Mouse (Mus musculus): Measurements from ENCODE around the gene Gm20873. TPM values are rescaled to one million over a fixed set of nuclear protein-coding genes. Genes with fewer than 3 reads are reported as not detected.
"Not testable (repeated sequence)": the region's sequence is repeated elsewhere in the genome, so short reads cannot be mapped to it uniquely, and the experiment has no call there.

Gene Gm20873
- polyA plus RNA-seq (2015; fragmentation: Nextera tagmentation; extraction: Ambion mirVana): not detected in 2 replicates

DNA sequence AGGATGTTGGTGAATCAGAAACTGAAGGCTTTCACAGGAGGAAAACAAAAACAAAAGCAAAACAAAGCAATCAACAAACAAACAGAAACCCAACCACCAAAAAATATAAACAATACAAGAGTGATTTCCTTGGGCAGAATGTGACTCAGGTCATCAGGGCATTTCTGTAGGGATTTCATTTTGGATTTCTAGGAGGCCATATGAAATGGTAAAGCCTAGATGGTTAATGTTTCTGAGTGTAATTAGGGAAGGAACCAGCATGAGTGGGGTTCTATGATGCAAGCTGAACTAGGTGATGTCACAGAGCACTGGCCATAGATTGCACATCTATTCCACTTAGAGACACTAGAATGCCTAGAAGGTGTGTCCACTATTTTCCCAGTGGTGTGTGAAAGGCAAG lies at the start of gene Gm20873:
Gene Gm20873 (plus strand): TSS at position 301 of the 400 bp plus-strand sequence.
- H3K4me1 ChIP-seq (replicated peaks); H3K9ac ChIP-seq; H3K9me3 ChIP-seq (replicated peaks); H3K27ac ChIP-seq (replicated peaks); ATAC-seq (ENCODE audit: insufficient read depth); H3K4me3 ChIP-seq (replicated peaks); H3K4me2 ChIP-seq; H3K27me3 ChIP-seq; H3K36me3 ChIP-seq (replicated peaks): not testable (repeated sequence)

GRCm38 (mm10) chrY:6237895-6238294 lies 29.0 kb upstream of the Gm20873 start, which contains the start of gene Gm21746:
Gm21746 (minus strand) TSS chrY:6237995.
- 50% methylated on average over 2 of the region's 3 CpGs for WGBS (ENCODE audit: insufficient replicate concordance)
- not testable (repeated sequence) for H3K36me3 ChIP-seq (replicated peaks); ATAC-seq (ENCODE audit: insufficient read depth)

More at GRCm38 (mm10) chrY:6237895-6238294, 29.0 kb upstream of the Gm20873 start, which contains the start of gene Gm21746:
- H3K27me3 ChIP-seq; H3K9me3 ChIP-seq (replicated peaks); H3K4me2 ChIP-seq; H3K4me1 ChIP-seq (replicated peaks); H3K9ac ChIP-seq; H3K4me3 ChIP-seq (replicated peaks); H3K27ac ChIP-seq (replicated peaks): not testable (repeated sequence)

Other genes with a start within 250 kb of the Gm20873 start
- gene Gm21746, start 29.1 kb upstream of the Gm20873 start, polyA plus RNA-seq (2015; fragmentation: Nextera tagmentation; extraction: Ambion mirVana): not detected in 2 replicates

Data from liver, embryonic 15.5 days (tissue).